Mouse (Mus musculus) cortical plate, adult 2 months (tissue): ENCODE data around the gene Slc7a11. TPM values are rescaled to one million over a fixed set of nuclear protein-coding genes. Genes with fewer than 3 reads are reported as not detected.

Source experiments
- H3K27ac ChIP-seq: fragments of 200-500 bp; 2 replicates; pipeline ENCODE4 v1.5.1; 2012; ENCODE audit warnings: low read length, control low read depth, inconsistent platforms; ENCODE audit not compliant: insufficient read depth
- H3K4me1 ChIP-seq: fragments of 200-500 bp; 2 replicates; pipeline ENCODE4 v1.6.1; 2011; ENCODE audit warnings: low read length; ENCODE audit not compliant: control insufficient read depth, insufficient read depth
- H3K4me3 ChIP-seq: fragments of 200-500 bp; 2 replicates; pipeline ENCODE4 v1.5.1; 2011; ENCODE audit warnings: mild to moderate bottlenecking, low read length, control low read depth; ENCODE audit not compliant: insufficient read depth
- CTCF ChIP-seq: fragments of 200-500 bp; IDR thresholded peaks from 2 replicates; pipeline ENCODE4 v1.5.1; 2011; ENCODE audit warnings: mild to moderate bottlenecking, control low read depth, low read length; ENCODE audit not compliant: insufficient read depth; ENCODE audit errors: extremely low read depth
- POLR2A ChIP-seq: fragments of 200-500 bp; IDR thresholded peaks from 2 replicates; pipeline ENCODE4 v1.6.1; 2011; ENCODE audit warnings: mild to moderate bottlenecking, low read length, control low read depth; ENCODE audit not compliant: insufficient read depth; ENCODE audit errors: extremely low read depth
- polyA plus RNA-seq: library from polyadenylated mRNA; depleted of rRNA; stranded (reverse); fragments of >200 nt; gene quantifications from 2 replicates; pipeline ENCODE4 v1.2.3, GENCODE M21; 2012

Gene Slc7a11
- polyA plus RNA-seq, 1 experiment: 18.1 TPM

GRCm38 (mm10) chr3:50324524-50324923 is 118.9 kb downstream of the Slc7a11 start:
- TF ChIP-seq CTCF (no peak), POLR2A (no peak)
- H3K27ac ChIP-seq: no peak overlapping the region

DNA sequence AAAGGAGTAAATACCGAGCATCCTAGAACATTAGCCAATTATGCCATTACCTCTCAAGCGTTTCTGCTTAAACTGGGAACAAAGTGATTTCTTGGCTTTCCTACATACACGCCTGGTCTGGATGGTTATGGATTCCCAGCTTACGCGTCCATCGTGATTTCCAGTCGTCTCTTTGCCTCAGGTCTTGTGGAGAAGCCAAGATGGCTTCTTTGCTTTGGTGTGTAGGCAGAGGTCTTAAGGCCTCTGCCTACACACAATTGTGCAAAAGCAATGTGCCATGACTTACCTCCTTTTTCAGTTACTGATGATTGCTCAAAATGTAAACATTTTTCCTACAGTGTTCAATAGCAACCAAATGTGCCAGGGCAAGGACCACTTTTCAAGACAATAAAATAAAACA is 119.5 kb downstream of the Slc7a11 start:
- H3K4me1 ChIP-seq: no peaks in the 10 kb centered on the region
- no peak overlapping the region for H3K4me3 ChIP-seq
- no peak overlapping the region for H3K27ac ChIP-seq
- TF ChIP-seq CTCF (no peak), POLR2A (no peak)

More at GRCm38 (mm10) chr3:50324524-50324923, 118.9 kb downstream of the Slc7a11 start:
- Histone ChIP-seq H3K4me1 (no peaks in the 10 kb centered on the region), H3K4me3 (no peak overlapping the region)

DNA sequence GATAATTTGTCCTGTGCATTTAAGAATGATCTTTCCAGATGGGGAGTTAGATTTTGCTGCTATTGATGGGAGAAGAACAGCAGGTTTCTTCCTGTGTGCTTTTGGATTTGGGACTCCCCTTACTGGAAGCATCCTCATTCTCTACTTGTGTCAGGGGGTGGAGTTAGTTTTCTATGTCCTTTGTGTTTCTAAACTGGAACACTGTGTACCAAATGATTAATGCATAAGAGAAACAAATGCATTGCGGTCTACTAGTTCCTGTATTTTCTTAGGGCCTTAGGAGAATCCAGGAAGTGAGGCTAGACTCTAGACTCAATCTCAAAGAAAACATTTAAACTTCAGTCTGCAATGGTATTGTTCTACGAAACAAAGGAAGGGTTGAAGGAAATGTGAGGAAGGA is 122.6 kb downstream of the Slc7a11 start:
- Histone ChIP-seq H3K4me3 (no peak overlapping the region), H3K27ac (no peak overlapping the region), H3K4me1 (no peaks in the 10 kb centered on the region)
- TF ChIP-seq CTCF (no peak), POLR2A (no peak)

DNA sequence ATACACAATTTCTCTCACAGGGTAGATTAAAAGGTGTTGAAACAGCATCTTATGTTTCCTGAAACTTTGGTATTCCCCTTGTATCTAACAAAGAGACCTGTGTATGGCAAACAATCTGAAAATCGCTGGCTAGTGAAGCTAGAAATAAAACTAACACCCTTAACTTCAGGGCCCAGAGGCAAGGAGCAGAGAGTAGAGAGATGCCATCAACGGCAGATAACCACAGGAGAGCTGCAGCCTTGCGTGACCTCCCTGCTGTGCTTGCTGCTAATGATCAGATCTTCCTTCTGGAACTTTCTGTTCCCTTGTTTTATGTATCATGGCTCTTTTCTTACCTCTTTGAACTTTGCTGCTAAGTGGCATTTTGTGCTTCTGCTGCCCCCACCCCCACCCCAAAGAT is 125.3 kb downstream of the Slc7a11 start:
- Histone ChIP-seq H3K4me3 (no peak overlapping the region), H3K4me1 (no peaks in the 10 kb centered on the region), H3K27ac (no peak overlapping the region)
- TF ChIP-seq POLR2A: no peak
- no peak for TF ChIP-seq CTCF

DNA sequence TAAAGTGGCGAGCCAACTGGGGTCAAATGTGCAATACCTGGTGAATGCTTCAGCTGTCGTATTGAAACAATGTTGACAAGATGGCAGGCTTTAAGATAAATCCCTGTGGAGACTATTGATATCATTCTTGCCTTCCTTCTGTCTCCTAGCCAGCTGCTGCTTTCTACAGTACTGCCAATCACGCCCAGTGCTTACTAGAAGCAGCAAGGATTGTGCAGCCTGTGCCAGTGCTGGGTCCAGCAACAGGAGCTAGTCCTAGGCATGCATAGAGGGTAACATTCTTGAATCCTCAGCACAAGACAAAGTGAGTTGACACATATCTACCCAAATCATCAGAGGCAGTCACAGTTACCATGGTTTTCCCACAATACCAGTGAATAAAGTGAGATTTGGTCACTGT is 129.6 kb downstream of the Slc7a11 start:
- Histone ChIP-seq H3K4me1 (no peaks in the 10 kb centered on the region), H3K4me3 (no peak overlapping the region), H3K27ac (no peak overlapping the region)
- TF ChIP-seq CTCF (no peak), POLR2A (no peak)

GRCm38 (mm10) chr3:50307339-50308327 is 135.8 kb downstream of the Slc7a11 start:
- Histone ChIP-seq H3K4me3 (no peak overlapping the region), H3K27ac (no peak overlapping the region), H3K4me1 (no peaks in the 10 kb centered on the region)
- TF ChIP-seq POLR2A: no peak
- no peak for TF ChIP-seq CTCF

DNA sequence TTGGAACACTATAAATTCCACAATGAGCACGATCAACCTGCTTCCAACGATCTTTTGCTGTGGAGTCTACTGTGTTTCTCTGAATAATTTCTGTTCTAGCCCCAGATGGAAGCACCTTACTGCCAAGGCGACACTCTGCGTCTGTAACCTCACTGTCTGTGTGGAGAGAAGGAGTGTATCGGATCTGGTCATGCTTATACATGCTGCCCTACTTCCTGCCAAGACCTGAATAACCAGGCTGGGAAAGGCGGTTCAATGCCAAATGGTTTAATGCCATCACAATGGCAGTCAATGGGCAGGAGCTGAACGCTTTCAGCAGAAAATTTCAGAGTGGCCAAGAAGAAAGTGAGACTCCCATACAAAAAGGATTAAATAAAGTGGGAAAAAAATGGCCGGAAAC is 137.1 kb downstream of the Slc7a11 start:
- no peak overlapping the region for H3K27ac ChIP-seq
- no peaks in the 10 kb centered on the region for H3K4me1 ChIP-seq
- TF ChIP-seq POLR2A: no peak
- no peak for TF ChIP-seq CTCF
- H3K4me3 ChIP-seq: no peak overlapping the region

DNA sequence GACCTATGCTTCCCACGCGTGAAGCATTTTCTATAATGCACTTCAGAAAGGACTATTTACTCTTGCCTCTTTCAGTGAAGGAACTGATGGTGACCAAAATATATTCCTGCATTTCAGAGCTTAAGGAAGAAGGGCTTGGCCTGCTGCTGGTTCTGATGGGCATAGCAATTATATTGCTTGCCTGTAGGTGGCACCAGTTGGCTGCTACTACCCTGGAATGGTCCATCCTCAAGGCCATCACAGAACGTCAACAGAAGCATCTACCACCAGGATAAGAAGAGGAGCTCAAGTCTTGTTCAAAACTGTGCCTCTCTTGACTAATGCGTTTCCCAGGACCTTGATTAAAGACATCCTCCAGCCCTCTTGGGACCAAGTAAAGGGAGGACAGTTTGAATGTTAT is 139.3 kb downstream of the Slc7a11 start:
- TF ChIP-seq CTCF: peak; percentile 80
- TF ChIP-seq POLR2A: no peak
- Histone ChIP-seq H3K27ac (no peak overlapping the region), H3K4me1 (no peaks in the 10 kb centered on the region), H3K4me3 (no peak overlapping the region)

DNA sequence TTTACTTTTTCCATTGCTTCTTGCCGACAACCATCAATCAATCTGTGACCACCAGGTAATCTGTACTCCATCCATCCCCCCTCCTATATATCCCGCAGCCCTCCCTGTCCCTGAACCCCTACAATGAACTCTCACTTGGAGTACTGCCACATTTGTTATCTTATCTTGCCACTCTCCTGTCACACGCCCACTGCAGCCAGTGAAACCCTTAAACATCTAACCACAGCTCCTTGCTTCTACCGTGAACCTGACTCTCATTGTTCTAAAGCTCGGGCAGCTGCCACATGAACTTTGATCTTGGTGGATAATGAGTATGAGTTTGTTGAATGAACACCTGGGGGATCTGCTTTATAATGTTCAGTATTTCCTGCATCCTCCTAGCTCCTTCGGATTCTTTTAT is 140.8 kb downstream of the Slc7a11 start:
- no peak overlapping the region for H3K4me3 ChIP-seq
- H3K27ac ChIP-seq: no peak overlapping the region
- no peak for TF ChIP-seq POLR2A
- TF ChIP-seq CTCF: no peak
- no peaks in the 10 kb centered on the region for H3K4me1 ChIP-seq

- no peak overlapping the region for H3K4me3 ChIP-seq
- no peak overlapping the region for H3K27ac ChIP-seq
- no peaks in the 10 kb centered on the region for H3K4me1 ChIP-seq
- TF ChIP-seq POLR2A (no peak), CTCF (peak; percentile 75)
Observed at GRCm38 (mm10) chr3:50300952-50301303, 142.5 kb downstream of the Slc7a11 start.
